Mouse (Mus musculus) embryo, embryonic 10 days (tissue): ENCODE data around the gene Nt5c2.

Experiments
- DNase-seq: peaks from one replicate; pipeline ENCODE4 v3.0.0-alpha.2; 2015; ENCODE audit warnings: low spot score

Gene Nt5c2

DNA sequence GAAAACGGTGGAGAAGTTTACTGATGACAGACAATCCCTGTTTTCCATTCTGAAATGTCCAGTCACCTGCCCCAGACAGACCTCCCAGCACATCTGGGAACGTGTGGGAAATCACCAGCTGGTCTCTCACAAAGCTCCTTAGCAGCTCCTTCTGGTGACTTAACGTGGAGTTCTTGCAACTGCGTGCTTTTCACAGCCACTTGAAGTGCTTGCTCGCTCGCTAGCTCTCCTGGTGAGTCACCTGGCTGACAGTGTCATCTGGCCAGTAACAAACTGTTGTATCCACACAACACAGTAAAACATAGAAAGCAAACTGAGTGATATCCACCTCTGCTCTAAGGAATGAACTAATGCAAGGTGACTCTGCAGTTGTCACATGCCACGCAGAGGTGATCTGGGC is 128.1 kb downstream of the Nt5c2 start:
- no peak for DNase-seq

DNA sequence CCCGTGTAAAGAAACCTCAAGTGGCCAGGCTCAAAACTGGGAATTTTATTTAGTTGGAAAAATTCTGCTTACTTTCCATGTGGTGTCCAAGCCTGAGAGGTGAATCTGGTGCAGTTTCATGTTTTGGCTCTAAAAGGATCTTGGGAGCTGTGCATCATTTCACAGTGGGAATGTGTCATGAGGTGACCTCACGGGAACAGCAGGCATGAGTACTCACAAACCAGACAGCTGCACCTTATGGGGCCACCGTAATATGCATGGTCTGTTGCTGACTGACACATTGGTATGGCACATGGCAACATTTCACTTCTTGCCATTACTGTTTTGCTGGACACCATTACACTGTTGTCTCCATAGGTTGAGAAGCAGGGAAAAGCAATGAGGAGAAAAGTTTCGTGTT is 129.6 kb downstream of the Nt5c2 start:
- DNase-seq, result no peak

DNA sequence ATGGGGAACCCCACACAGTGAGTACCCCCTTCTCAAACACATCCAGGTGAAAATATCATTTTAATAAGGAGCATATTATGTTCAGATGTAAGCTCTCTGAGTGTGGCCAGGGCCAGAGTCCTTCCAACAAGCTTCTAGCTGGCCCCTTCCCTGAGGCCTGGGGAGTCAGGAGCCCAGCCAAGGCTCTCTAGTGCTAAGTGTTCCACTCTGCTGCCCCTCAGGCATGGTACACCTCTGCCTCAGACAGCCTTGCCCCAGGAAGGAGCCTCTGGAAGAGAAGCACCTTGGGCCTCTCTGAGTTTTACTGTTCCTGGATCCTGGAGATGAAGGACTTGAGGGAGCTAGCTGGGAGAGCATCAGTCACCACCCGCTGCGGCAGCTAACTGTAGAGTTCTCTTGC is 135.1 kb downstream of the Nt5c2 start:
- DNase-seq, result no peak

DNA sequence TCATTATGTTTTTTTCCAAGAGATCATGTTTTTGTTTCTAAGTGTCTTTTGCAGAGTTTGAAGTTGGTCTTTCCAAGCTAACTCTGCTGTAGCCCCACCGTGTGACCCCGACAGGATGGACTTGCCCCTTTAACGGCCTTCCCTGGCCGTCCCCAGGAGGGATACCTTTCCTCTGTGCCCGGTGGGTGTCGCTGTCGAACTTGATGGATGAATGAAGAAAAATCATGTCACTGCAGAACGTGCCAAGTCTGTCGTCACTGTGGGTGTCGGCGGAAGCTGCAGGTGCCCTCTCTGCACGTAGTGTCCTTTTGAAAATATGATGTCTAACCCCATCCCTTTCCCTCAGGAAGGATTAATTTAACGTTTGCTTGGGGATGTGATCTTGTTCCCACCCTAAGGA is 136.6 kb downstream of the Nt5c2 start:
- peak; percentile 45 for DNase-seq

DNA sequence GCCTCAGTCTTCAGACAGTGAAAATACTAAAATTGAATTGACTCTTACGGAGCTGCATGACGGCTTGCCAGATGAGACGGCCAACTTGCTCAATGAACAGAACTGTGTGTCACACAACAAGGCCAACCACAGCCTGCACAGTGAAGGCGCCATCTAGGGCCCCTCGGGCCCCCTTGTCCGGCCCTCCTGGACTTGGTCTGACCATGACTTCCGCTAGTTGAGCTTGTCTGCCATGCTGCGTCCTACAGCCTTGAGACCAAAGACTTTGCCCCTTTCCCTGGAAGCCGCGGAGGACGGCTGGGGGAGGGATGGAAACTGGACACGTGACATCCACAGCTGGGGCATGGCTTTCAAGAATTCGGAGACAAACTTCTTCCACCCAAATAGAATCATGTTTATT is 137.1 kb downstream of the Nt5c2 start:
- no peak for DNase-seq

DNA sequence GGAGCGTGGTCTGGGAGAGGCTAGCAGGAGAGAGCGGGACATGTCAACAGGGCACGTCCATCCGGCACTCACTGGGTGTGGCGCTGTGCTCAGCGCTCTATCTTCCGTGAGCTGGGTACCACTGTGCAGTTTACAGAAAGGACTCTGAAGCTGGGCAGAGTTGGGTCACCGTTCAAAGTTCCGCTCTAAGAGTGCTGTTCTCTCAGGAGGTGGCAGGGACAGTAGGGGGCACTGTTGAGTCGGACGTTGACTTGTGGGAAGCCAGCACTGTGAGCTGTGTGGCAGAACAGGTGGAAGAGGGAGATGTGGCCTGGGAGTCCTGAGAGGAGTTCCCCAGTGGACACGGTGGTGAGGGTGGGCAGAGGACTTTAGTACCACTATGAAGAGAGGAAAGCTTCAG is 139.2 kb downstream of the Nt5c2 start:
- peak; percentile 89 for DNase-seq

DNA sequence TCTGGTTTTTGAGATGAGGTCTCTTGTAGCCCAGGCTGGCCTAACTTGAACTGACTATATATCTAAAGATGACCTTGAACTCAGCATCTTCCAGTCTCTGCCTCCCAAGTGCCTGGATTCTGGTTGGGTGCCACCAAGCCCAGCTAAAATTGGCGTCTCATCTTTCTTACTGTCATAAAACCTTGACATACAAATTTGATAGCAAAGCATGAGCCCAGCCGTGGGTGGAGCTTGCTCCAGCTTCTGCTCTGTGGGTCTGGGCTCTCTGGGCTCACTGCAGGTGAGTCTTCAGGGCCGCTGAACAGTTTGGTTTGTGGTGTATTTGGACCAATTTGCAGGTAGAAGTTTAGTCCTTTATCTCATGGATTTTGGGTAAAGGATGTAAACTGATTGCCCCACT is 141.0 kb downstream of the Nt5c2 start:
- DNase-seq, result no peak

DNA sequence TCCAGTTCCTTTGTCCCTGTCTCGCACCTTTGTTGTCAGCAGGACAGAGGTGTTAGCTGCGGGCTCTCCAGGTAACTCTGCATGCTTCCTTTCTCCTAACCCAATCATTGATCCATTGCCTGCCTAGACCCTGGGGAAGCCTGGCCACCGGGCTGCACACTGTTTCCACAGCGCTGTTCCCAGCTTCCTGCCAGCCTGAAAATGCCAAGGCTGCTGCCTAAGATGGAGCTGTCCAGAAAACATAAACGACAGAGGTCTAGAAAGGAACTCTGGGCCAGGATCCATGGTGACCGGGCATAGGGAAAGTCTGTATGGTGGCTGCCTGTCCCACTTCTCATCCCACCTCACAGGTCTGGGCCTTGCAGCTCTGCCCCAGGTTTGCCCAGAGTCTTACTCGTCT is 143.3 kb downstream of the Nt5c2 start:
- DNase-seq, result no peak

DNA sequence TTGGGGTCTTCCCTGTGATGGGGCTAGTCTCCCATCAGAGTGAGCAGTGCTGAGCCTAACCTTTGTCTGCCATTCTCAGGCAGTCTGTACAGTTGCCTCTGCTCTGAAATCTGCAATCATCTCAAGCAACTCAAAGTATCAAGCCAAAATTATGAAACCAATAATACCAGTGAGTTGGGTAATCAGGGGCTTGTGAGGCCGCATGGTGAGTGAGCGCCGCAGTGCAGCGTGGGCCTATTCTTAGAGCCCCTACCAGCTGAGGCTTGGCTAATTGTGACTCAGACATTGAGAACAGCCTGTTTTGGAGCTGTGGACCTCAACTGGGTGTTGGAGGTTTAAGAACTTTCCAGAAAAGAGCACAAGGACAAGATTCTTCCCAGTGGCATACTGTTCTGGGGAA is 143.9 kb downstream of the Nt5c2 start:
- no peak for DNase-seq

DNA sequence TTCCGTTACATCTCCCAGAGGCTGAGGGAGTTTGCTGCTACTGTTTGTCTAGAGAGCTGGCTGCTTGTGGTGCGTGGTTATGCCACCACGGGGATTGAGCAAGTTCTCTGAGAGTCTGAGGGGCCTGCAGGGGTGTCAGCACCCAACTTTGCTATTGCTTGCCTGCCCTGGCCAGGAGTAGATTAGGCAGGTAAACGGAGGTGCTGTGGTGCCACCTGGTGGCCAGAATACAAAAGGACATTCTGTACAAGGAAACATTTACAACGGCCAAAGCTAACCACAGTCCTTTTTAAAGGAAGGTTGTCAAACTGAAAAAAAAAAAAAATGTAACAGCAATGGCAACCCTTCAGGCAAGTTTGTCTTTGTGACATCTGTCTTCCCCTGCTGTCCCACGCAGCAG is 145.4 kb downstream of the Nt5c2 start:
- DNase-seq, result peak; percentile 88

DNA sequence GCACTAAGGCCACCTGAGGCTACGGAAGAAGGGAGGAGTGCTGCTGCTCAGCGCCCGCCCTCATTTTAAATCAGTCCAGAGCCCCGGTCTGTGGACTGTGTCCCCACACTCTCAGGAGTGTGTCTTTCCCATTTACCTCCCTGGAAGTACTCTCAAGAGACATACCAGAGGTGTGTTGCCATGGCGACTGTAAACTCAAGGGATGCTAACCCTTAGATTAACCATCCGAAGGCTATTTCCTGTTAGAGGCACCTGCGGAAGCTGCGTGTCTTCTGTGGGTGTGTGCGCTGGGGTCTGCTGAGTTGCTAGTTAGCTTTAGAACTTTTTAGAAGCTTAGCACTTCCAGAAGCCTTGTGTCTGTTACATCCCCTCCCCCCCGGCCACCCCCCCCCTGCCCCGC is 145.9 kb downstream of the Nt5c2 start:
- no peak for DNase-seq

DNA sequence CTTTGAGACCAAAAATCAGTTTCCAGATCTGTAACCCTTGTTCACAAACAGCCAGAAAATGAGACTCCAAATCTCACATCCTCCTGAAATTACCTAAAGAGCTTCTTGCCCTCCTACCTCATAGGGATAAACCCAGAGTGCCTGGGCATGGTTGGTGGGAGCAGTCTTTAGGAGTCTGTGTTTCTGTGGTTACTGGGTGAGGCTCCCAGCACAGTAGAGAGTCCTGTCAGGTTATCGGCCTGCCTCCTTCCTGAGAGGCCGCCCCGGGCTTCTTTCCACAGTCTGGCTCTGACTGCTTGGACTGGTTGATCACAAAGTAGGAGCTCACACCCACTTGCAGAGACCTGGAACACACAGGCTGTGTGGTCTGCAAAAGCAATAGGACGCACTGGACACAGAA is 149.6 kb downstream of the Nt5c2 start:
- no peak for DNase-seq

DNA sequence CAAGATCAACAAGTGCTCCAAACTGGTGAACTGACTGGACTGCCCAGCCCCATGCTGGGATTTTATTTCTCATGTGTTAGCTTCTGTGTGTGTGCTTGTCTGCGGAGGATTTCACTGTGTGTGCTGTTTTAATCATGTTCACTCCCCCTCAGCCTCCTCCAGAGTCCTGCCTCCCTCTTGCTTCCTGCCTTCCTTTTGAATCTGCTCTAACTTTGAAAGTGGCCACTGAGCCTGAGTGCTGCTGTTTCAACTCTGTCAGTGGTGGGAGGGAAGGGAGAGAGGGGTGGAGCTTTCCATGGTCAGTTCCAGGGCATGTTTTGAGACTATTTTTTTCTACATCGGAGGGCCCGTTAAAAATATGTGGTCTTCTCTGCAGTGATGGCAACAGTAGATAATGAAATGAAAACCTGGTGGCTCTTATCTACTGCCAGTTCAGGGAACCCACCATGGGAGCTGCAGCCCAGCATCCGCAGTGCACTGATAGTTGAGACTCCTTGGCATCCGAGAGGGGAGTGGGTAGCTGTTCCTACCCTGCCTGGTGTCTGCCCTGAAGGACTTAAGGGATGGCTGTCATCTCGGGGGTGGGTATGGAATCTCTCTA is 150.1 kb downstream of the Nt5c2 start:
- no peak for DNase-seq

DNA sequence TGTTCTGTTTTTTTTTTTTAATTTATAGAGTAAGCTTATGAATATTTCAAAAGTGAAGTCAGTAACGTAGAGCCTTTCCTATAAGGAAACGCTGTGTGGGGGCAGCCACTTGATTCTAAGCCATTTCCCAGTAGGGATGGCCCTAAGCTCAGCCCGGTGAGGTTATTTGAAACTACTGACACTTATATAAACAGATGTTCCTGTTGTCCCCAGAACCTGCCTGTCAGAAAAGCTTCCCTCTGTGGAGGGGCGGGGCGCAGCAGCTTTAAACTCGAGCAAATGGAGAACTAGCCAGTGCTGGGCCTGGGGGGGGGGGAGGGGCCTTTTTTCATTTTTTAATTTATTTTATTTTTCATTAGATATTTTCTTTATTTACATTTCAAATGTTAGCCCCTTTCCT is 150.9 kb downstream of the Nt5c2 start:
- DNase-seq, result no peak

DNA sequence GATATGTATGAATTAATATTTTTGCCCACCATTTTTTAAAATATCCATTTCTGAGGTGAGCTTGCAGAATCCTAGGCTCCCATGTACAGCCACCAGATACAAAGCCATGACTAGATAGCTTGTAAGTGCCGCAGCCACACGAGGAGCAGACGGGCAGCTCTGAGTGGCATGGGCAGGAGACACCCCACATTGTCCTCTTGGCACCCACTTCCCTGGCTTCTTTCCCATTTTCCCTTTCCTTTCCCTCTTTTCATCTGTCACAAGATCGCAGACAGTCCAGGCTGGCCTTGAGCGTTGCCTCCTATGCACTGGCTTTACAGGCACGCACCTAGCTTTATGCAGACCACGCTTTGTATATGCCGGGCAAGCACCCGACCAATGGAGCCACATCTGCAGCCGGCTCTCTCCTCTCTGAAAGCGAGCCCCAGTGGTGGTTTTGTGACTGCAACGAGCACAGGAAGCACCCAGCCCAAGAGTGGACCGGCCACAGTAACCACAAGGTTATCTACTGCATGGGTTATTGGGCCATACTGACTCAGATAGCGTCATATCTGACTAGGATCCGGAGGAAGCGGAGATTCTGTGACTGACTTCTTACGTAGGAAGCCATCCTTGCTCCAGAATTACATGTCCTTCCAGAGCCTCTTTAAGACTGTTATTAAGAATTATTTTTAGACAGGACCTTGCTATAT is 151.6 kb downstream of the Nt5c2 start:
- no peak for DNase-seq

DNA sequence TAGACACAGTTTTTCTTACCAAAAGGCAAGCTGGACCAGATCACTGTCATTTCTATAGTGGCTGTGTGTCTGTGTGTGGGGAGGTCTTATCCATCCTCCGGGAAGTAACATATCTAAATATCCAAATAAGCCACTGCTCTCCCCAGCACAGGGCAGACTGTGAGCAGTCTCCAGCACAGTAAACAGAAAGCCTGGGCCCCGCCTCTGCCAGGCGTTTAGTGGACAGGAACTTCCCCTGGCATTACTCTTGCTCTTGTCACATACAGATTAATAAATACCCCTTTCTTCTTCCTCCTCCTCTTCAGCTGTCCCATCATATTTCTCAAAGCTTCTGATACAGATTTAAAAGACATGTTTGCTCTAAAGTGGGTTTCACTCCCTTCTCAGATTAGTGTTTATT is 152.4 kb downstream of the Nt5c2 start:
- DNase-seq, result no peak

DNA sequence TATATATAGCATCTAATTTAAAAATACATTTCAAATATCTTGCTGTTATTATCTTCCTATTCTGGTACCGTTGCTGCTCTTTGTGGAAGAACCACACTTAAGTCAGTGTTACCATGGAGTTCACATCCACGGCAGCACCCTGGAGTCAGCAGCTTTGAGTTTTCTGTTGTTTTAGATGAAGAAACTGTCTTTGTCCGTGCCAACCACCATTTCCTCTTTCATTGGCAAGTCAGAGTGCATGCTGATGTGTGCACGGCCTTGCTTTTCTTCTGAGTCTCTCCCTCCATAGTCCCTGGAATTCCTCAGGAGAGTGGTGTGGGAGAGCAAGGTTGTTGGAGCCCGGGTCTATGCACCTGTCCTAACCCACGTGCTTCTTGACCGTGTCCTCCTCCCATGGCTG is 156.8 kb downstream of the Nt5c2 start:
- no peak for DNase-seq

DNA sequence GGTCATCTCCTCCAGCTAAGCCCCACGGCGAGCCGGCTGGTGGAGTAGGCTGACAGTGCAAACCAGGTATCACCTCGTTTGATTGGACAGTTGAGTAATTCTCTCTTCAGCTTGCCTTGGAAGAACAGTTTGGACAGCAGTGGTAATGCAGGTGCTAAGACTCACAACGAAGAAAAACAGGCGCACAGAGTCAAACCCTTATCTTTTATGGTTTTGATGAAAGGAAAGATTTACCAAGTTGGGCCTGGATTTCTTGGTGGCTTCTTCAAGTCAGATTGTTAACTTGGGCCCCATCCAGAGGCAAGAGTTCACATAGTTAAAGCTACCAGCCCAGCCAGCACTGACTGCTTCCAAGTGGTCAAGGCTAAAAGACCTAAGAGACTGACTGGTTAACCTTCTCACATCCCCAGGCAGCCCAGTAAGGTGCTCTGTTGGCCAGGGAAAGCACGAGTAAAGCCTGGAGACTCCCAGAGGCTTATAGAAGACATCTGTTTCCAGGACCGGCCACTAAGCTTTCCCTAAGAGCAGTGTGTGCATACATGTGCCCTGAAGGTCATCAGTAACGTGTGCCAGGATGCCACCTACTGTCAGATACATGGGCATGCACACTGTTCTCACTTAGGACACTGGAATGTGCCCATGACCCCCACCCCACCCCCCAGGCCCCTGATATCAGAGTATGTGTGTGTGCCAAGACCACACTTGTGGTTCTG is 157.5 kb downstream of the Nt5c2 start:
- DNase-seq, result peak; percentile 49

DNA sequence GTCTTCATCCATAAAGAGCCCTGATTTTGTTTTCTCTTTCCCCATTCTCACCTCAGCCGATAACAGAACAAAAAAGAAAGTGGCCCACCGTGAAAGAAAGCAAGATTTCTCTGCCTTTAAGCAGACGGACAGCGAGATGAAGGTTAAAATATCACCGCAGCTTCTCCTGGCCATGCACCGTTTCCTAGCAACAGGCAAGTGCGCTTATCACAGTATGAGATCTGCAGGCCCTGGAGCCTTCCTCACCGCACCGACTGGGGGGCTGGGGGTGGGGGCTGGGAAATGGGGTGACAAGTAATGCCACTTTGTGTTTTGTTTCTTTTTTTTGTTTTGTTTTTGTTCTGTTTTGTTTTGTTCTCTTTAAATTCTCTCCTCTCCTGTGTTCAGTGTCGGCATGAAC is 158.2 kb downstream of the Nt5c2 start:
- DNase-seq, result peak; percentile 46

DNA sequence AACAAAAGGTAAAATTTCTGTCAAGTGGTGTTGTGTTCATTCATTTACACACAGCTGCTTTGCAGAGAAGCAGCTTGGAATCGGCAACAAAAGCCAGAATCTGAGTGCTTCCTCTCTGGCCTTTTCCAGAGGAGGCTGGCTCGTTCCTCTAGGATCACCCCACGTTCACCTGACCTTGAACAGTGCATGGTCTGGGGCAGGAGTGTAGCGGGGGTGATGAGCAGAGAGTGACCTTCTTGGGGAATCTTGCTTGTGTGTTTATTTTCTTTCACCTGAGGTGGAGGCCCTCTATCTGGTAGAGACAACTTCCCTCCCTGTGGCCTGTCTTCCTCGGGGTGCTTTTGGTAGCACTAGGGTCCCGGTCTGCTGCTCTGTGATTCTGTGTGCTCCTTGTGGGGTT is 158.7 kb downstream of the Nt5c2 start:
- DNase-seq, result no peak

DNA sequence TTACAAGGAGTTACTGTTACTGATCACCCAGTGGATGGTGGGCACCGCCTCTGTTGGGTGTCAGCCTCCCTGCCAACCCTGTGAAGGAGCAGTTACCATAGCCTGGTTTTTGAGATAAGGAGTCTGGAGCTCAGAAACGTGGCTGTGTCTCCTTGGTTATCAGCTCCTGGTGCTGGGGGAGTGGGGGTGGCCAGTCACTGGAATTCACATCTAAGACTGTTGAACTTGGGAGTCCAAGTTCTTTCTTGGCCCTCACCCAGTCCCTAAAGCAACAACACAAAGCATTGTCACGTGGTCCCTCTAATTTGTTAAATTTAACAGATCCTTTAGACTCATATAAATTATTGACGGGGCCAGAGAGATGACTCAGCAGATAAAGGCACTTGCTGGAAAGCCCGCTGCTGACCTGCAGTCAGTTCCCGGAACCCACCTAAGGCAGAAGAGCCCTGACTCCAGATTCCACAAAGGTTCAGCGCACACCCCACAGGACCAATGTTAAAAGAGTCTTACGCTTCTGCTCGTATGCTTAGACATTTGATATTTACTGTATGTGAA is 165.4 kb downstream of the Nt5c2 start:
- no peak for DNase-seq

DNA sequence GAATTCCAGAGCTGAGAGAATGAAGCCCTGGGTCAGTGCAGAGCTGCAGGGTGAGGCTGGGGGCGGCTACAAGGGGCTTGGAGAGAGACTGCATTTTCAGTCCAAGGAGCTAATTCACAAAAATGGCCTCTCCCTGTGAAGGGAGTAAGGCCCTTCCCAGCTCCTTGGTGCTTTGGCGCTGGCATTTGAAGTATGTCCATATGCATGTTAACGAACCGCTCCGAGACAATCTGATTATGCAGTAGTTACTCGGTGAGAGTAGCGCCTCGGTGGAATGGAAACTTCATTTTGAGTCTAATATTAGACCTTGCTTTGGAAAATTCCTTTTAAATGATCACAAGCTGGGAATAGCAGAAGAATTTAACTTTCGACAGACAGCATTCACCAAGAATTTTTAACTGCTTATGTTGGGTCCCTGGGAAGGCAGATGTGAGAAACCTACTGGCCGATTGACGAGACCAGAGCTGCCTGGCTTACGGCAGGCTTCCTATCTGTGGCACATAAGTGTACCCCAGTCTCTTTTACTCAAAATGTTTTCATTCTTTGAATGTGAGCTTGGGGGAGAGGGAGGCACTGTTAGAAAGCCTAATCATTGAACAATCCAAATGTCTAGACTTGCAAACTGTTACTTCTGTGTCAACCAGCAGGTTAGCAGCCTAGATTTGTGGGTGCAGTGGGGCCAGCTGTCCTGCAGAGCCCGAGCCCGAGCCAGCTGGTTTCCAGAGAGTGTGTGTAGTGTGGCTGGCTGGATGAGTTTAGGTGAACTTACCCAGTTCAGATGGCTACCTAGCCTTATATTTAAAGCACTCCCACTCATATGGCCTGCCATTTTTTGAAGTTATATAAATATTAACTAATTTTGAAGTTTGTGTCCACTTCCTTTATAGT is 166.3 kb downstream of the Nt5c2 start:
- no peak for DNase-seq
